15 mouse cellular contexts compared by ENCODE assay signal in the genomic region with DNA sequence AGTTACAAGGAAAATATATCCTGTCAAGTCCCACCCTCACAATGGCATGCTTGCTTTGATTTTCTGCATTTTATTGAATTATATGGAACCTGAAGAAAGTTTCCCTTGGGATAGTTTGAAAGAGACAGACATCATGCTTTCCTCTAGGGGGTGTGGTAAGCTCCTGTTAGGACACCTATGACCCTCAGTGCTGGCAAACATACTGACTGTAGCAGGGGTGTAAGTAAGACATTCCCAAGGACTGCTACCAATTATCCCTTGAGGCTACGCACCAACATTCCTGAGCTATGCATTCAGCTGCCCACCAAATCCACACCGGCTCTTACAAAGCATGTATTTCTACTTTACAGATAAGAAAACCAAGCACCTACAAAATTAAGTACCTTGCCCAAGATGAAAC. TPM values are rescaled to one million over a fixed set of nuclear protein-coding genes. Genes with fewer than 3 reads are reported as not detected.
DNase-seq lines count a peak whose midpoint lies in the region; ATAC-seq and TF ChIP-seq lines count a peak whose summit lies in the region.
"Had no signal": no experiment of that assay in that cellular context is flagged by ENCODE, and none has a peak within 500 bp of the region (broad histone marks: within the 10 kb centered on the region; RNA-seq: fewer than 3 reads in every experiment).

No protein-coding gene starts in this region.

- no peak overlapping the region for H3K27ac ChIP-seq in kidney, postnatal 0 days
- H3K27ac ChIP-seq in kidney, embryonic 14.5 days (ENCODE audit: low read depth, low read length): no peak overlapping the region
- no peak overlapping the region for H3K27ac ChIP-seq in embryonic facial prominence, embryonic 10.5 days (replicated peaks)
- H3K27ac ChIP-seq: limb, embryonic 13.5 days; neural tube, embryonic 12.5 days had no signal

- intact Hi-C loops in gastrocnemius, postnatal 14 days (cut with DNase I; ENCODE audit: low total_unique reads): no loop called here
- intact Hi-C loops in left cerebral cortex, postnatal 14 days (cut with DNase I): no loop called here

- ATAC-seq in kidney, postnatal 0 days (replicated peaks; ENCODE audit: low FRiP score, low read depth): no peak
- no peak for ATAC-seq in kidney, embryonic 14.5 days (ENCODE audit: low FRiP score, low TSS enrichment)
- ATAC-seq: inflammation-experienced regulatory T-cells, adult 6 months had no signal

- peak; percentile 52 for TF ChIP-seq CTCF in kidney, postnatal 0 days (IDR thresholded peaks at IDR 0.05; ENCODE audit: low read depth)

- DNase-seq in embryo, embryonic 10 days (ENCODE audit: low spot score): peak; percentile 57
- no peak for DNase-seq in embryo, embryonic 9.5 days (ENCODE audit: extremely low spot score)
- DNase-seq in kidney, postnatal 0 days (ENCODE audit: low spot score): peak; percentile 68
- peak; percentile 89 for DNase-seq in 3T3-L1 (ENCODE audit: low read depth, low spot score)
- DNase-seq in embryonic facial prominence, embryonic 10.5 days (ENCODE audit: low spot score): peak; percentile 31
- no peak for DNase-seq in gastrocnemius, postnatal 14 days
- no peak for DNase-seq in left cerebral cortex, postnatal 14 days (ENCODE audit: low spot score in 2 of 2)
- DNase-seq: cerebellum, adult 11-12 months; lung, adult 18-20 months; thymus, adult 2 months had no signal

- peaks cover 50% of the 10 kb centered on the region for H3K36me3 ChIP-seq in kidney, postnatal 0 days (ENCODE audit: insufficient read depth, low read length)
- peaks cover 68% of the 10 kb centered on the region for H3K36me3 ChIP-seq in kidney, embryonic 14.5 days (ENCODE audit: control insufficient read depth, insufficient read depth, low read length)
- peaks cover 71% of the 10 kb centered on the region for H3K36me3 ChIP-seq in embryonic facial prominence, embryonic 10.5 days (replicated peaks)

- no peak overlapping the region for H3K9ac ChIP-seq in kidney, postnatal 0 days (ENCODE audit: low read depth, low read length)
- no peak overlapping the region for H3K9ac ChIP-seq in kidney, embryonic 14.5 days (ENCODE audit: low read depth, low read length)
- H3K9ac ChIP-seq: limb, embryonic 13.5 days; neural tube, embryonic 12.5 days had no signal

- H3K4me1 ChIP-seq in kidney, postnatal 0 days (replicated peaks; ENCODE audit: insufficient read depth, low read length): peaks cover 26% of the 10 kb centered on the region
- peaks cover 23% of the 10 kb centered on the region for H3K4me1 ChIP-seq in kidney, embryonic 14.5 days (ENCODE audit: control insufficient read depth, insufficient read depth, low read length)
- H3K4me1 ChIP-seq in embryonic facial prominence, embryonic 10.5 days: peaks cover 61% of the 10 kb centered on the region

- H3K27me3 ChIP-seq in kidney, postnatal 0 days (ENCODE audit: insufficient read depth, low read length): no peaks in the 10 kb centered on the region
- no peaks in the 10 kb centered on the region for H3K27me3 ChIP-seq in kidney, embryonic 14.5 days (ENCODE audit: control insufficient read depth, insufficient read depth, low read length)
- H3K27me3 ChIP-seq in embryonic facial prominence, embryonic 10.5 days (replicated peaks; ENCODE audit: low read depth, poor library complexity, severe bottlenecking): no peaks in the 10 kb centered on the region
- H3K27me3 ChIP-seq: limb, embryonic 13.5 days; neural tube, embryonic 12.5 days had no signal

- 73% methylated on average over 2 of the region's 2 CpGs for WGBS in kidney, postnatal 0 days
- 72% methylated on average over 2 of the region's 2 CpGs for WGBS in kidney, embryonic 14.5 days
- WGBS in embryonic facial prominence, embryonic 10.5 days: 47% methylated on average over 2 of the region's 2 CpGs

- no peak overlapping the region for H3K4me2 ChIP-seq in kidney, postnatal 0 days (ENCODE audit: low read length)
- no peak overlapping the region for H3K4me2 ChIP-seq in kidney, embryonic 14.5 days (replicated peaks; ENCODE audit: low read depth, low read length)
- H3K4me2 ChIP-seq: limb, embryonic 13.5 days; neural tube, embryonic 12.5 days had no signal

- no peak overlapping the region for H3K4me3 ChIP-seq in kidney, postnatal 0 days (replicated peaks; ENCODE audit: low read depth, low read length)
- no peak overlapping the region for H3K4me3 ChIP-seq in kidney, embryonic 14.5 days (ENCODE audit: low read length)
- H3K4me3 ChIP-seq in embryonic facial prominence, embryonic 10.5 days: no peak overlapping the region
- H3K4me3 ChIP-seq: limb, embryonic 13.5 days; megakaryocyte, embryonic 14.5 days; neural tube, embryonic 12.5 days had no signal

- no peaks in the 10 kb centered on the region for H3K9me3 ChIP-seq in kidney, postnatal 0 days (replicated peaks; ENCODE audit: low read length)
- H3K9me3 ChIP-seq in kidney, embryonic 14.5 days (ENCODE audit: control insufficient read depth, low read length): no peaks in the 10 kb centered on the region
- no peaks in the 10 kb centered on the region for H3K9me3 ChIP-seq in embryonic facial prominence, embryonic 10.5 days
- H3K9me3 ChIP-seq: neural tube, embryonic 12.5 days had no signal

RNA-seq across cellular contexts. Expression of a gene that starts 6.7 kb away (rescaled TPM):
- 38.0 and 42.3 TPM in 2 replicates for polyA plus RNA-seq in kidney, postnatal 0 days (2015; fragmentation: Nextera tagmentation; extraction: Ambion mirVana)
- 56.7 and 59.7 TPM in 2 replicates for polyA plus RNA-seq in kidney, embryonic 14.5 days (2014; fragmentation: Nextera tagmentation; extraction: Ambion mirVana)
- 46.2 and 55.9 TPM in 2 replicates for polyA plus RNA-seq in embryonic facial prominence, embryonic 10.5 days (2016; fragmentation: Nextera tagmentation; extraction: Ambion mirVana)
- total RNA-seq in gastrocnemius, postnatal 14 days (2021): 10 to 100 TPM; 25.5 to 28.7 TPM
- total RNA-seq in left cerebral cortex, postnatal 14 days (2021): 100 to 1,000 TPM; 531 to 563 TPM

RNA-seq across cellular contexts. Expression of a gene that starts 22.2 kb away (rescaled TPM):
- polyA plus RNA-seq in kidney, postnatal 0 days (2015; fragmentation: Nextera tagmentation; extraction: Ambion mirVana): 15.6 and 18.3 TPM in 2 replicates
- polyA plus RNA-seq in kidney, embryonic 14.5 days (2014; fragmentation: Nextera tagmentation; extraction: Ambion mirVana): 16.4 and 17.6 TPM in 2 replicates
- 18.7 and 18.8 TPM in 2 replicates for polyA plus RNA-seq in embryonic facial prominence, embryonic 10.5 days (2016; fragmentation: Nextera tagmentation; extraction: Ambion mirVana)
- total RNA-seq in gastrocnemius, postnatal 14 days (2021): under 1 TPM; 0.35 to 0.68 TPM
- total RNA-seq in left cerebral cortex, postnatal 14 days (2021): 100 to 1,000 TPM in 1 of 2 experiments, 10 to 100 TPM in 1; 95.7 to 101 TPM

RNA-seq across cellular contexts. Expression of a gene that starts 32.8 kb away (rescaled TPM):
- 183 and 198 TPM in 2 replicates for polyA plus RNA-seq in kidney, postnatal 0 days (2015; fragmentation: Nextera tagmentation; extraction: Ambion mirVana)
- 172 and 221 TPM in 2 replicates for polyA plus RNA-seq in kidney, embryonic 14.5 days (2014; fragmentation: Nextera tagmentation; extraction: Ambion mirVana)
- 136 and 137 TPM in 2 replicates for polyA plus RNA-seq in embryonic facial prominence, embryonic 10.5 days (2016; fragmentation: Nextera tagmentation; extraction: Ambion mirVana)
- total RNA-seq in gastrocnemius, postnatal 14 days (2021): 10 to 100 TPM; 79.5 to 87.9 TPM
- total RNA-seq in left cerebral cortex, postnatal 14 days (2021): 100 to 1,000 TPM in 1 of 2 experiments, 10 to 100 TPM in 1; 92.0 to 106 TPM

RNA-seq across cellular contexts. Expression of a gene that starts 33.0 kb away (rescaled TPM):
- polyA plus RNA-seq in kidney, postnatal 0 days (2015; fragmentation: Nextera tagmentation; extraction: Ambion mirVana): 16.6 and 19.8 TPM in 2 replicates
- 11.1 and 23.9 TPM in 2 replicates for polyA plus RNA-seq in kidney, embryonic 14.5 days (2014; fragmentation: Nextera tagmentation; extraction: Ambion mirVana)
- 49.3 and 50.2 TPM in 2 replicates for polyA plus RNA-seq in embryonic facial prominence, embryonic 10.5 days (2016; fragmentation: Nextera tagmentation; extraction: Ambion mirVana)
- total RNA-seq in gastrocnemius, postnatal 14 days (2021): 10 to 100 TPM; 19.0 to 20.7 TPM
- 10 to 100 TPM; 36.8 to 42.0 TPM for total RNA-seq in left cerebral cortex, postnatal 14 days (2021)

RNA-seq across cellular contexts. Expression of a gene that starts 35.6 kb away (rescaled TPM):
- 55.5 and 61.3 TPM in 2 replicates for polyA plus RNA-seq in kidney, postnatal 0 days (2015; fragmentation: Nextera tagmentation; extraction: Ambion mirVana)
- polyA plus RNA-seq in kidney, embryonic 14.5 days (2014; fragmentation: Nextera tagmentation; extraction: Ambion mirVana): 36.8 and 39.6 TPM in 2 replicates
- 19.8 and 23.1 TPM in 2 replicates for polyA plus RNA-seq in embryonic facial prominence, embryonic 10.5 days (2016; fragmentation: Nextera tagmentation; extraction: Ambion mirVana)
- total RNA-seq in gastrocnemius, postnatal 14 days (2021): 10 to 100 TPM; 12.8 to 15.2 TPM
- total RNA-seq in left cerebral cortex, postnatal 14 days (2021): 1 to 10 TPM; 2.6 to 2.9 TPM

Comparison
In these comparisons a context has a peak if more than half of its experiments do, and no peak if none do; other contexts are left out.
1. DNase-seq: peak in embryo, embryonic 10 days (single experiment), kidney, postnatal 0 days (single experiment), 3T3-L1 (single experiment) and embryonic facial prominence, embryonic 10.5 days (single experiment); none in embryo, embryonic 9.5 days (single experiment), gastrocnemius, postnatal 14 days (single experiment) and left cerebral cortex, postnatal 14 days (0 of 2).